Mouse (Mus musculus): ENCODE data around the gene Josd2. TPM values are rescaled to one million over a fixed set of nuclear protein-coding genes. Genes with fewer than 3 reads are reported as not detected.

Gene Josd2
- polyA plus RNA-seq, 1 experiment: 124 TPM

GRCm38 (mm10) chr7:44446070-44446855, 21.5 kb upstream of the Josd2 start:
- DNase-seq (ENCODE audit: low read depth in 1 of 2, low spot score in 2 of 2): no peak
- H3K27me3 ChIP-seq (ENCODE audit: control insufficient read depth, insufficient read depth, low read length): peaks cover 15% of the 10 kb centered on the region
- H3K4me3 ChIP-seq (ENCODE audit: extremely low read depth, insufficient read depth, insufficient read length): no peak overlapping the region
- no peaks in the 10 kb centered on the region for H3K4me1 ChIP-seq (ENCODE audit: control insufficient read depth, insufficient read depth, insufficient read length)
- WGBS: 36% methylated on average over 12 of the region's 12 CpGs
- H3K36me3 ChIP-seq (ENCODE audit: control insufficient read depth, insufficient read depth, low read length): no peaks in the 10 kb centered on the region
- TF ChIP-seq CTCF (IDR thresholded peaks at IDR 0.05; ENCODE audit: extremely low read depth, insufficient read depth, insufficient read length, insufficient replicate concordance) (no peak), POLR2A (IDR thresholded peaks at IDR 0.05; ENCODE audit: low read depth, low read length) (no peak)
- H3K27ac ChIP-seq (ENCODE audit: insufficient read depth, low read length): no peak overlapping the region

GRCm38 (mm10) chr7:44453256-44453655, 14.5 kb upstream of the Josd2 start:
- no peaks in the 10 kb centered on the region for H3K36me3 ChIP-seq (ENCODE audit: control insufficient read depth, insufficient read depth, low read length)
- no peak overlapping the region for H3K4me3 ChIP-seq (ENCODE audit: extremely low read depth, insufficient read depth, insufficient read length)
- H3K27me3 ChIP-seq (ENCODE audit: control insufficient read depth, insufficient read depth, low read length): no peaks in the 10 kb centered on the region
- TF ChIP-seq CTCF (IDR thresholded peaks at IDR 0.05; ENCODE audit: extremely low read depth, insufficient read depth, insufficient read length, insufficient replicate concordance) (no peak), POLR2A (IDR thresholded peaks at IDR 0.05; ENCODE audit: low read depth, low read length) (no peak)
- WGBS: 2% methylated on average over 3 of the region's 3 CpGs
- H3K4me1 ChIP-seq (ENCODE audit: control insufficient read depth, insufficient read depth, insufficient read length): no peaks in the 10 kb centered on the region
- DNase-seq (ENCODE audit: low read depth in 1 of 2, low spot score in 2 of 2): no peak
- H3K27ac ChIP-seq (ENCODE audit: insufficient read depth, low read length): no peak overlapping the region

- peak in 1 of 2 experiments; percentile 1 for DNase-seq (ENCODE audit: low read depth in 1 of 2, low spot score in 2 of 2)
- H3K27me3 ChIP-seq (ENCODE audit: control insufficient read depth, insufficient read depth, low read length): no peaks in the 10 kb centered on the region
- WGBS: 78% methylated on average over 1 of the region's 1 CpGs
Measured at GRCm38 (mm10) chr7:44456302-44456701, 11.5 kb upstream of the Josd2 start.

DNA sequence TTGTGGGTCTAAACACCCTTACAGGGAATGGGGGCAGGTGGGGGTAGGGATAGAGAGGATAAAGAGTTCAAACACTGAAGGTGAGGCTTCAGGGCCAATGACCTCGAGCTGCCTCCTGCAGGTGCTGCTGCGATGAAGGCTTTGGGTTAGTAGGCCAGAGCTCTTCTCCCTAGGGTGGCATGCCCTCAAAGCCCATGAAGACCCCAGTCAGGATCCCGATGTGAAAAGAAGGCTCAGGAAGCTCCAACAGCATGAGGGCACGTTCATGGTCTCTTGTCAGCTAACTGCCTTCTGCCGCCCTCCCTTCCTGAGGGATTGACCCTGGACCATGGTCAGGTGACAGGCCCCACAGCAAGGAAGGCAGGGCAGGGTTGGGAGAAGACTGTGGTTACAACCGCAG, 7.7 kb upstream of the Josd2 start:
- Histone ChIP-seq H3K36me3 (ENCODE audit: control insufficient read depth, insufficient read depth, low read length) (no peaks in the 10 kb centered on the region), H3K27me3 (ENCODE audit: control insufficient read depth, insufficient read depth, low read length) (peaks cover 8% of the 10 kb centered on the region; the same call in 1 of the 2 replicates), H3K4me1 (ENCODE audit: control insufficient read depth, insufficient read depth, insufficient read length) (no peaks in the 10 kb centered on the region), H3K4me3 (ENCODE audit: extremely low read depth, insufficient read depth, insufficient read length) (no peak overlapping the region), H3K27ac (ENCODE audit: insufficient read depth, low read length) (no peak overlapping the region)
- DNase-seq (ENCODE audit: low read depth in 1 of 2, low spot score in 2 of 2): no peak
- TF ChIP-seq POLR2A (IDR thresholded peaks at IDR 0.05; ENCODE audit: low read depth, low read length) (no peak), CTCF (IDR thresholded peaks at IDR 0.05; ENCODE audit: extremely low read depth, insufficient read depth, insufficient read length, insufficient replicate concordance) (no peak)
- 66% methylated on average over 6 of the region's 6 CpGs for WGBS

More at GRCm38 (mm10) chr7:44456302-44456701, 11.5 kb upstream of the Josd2 start:
- no peak overlapping the region for H3K4me3 ChIP-seq (ENCODE audit: extremely low read depth, insufficient read depth, insufficient read length)
- TF ChIP-seq CTCF (IDR thresholded peaks at IDR 0.05; ENCODE audit: extremely low read depth, insufficient read depth, insufficient read length, insufficient replicate concordance): no peak
- TF ChIP-seq POLR2A (IDR thresholded peaks at IDR 0.05; ENCODE audit: low read depth, low read length): no peak
- no peaks in the 10 kb centered on the region for H3K36me3 ChIP-seq (ENCODE audit: control insufficient read depth, insufficient read depth, low read length)
- H3K4me1 ChIP-seq (ENCODE audit: control insufficient read depth, insufficient read depth, insufficient read length): no peaks in the 10 kb centered on the region
- H3K27ac ChIP-seq (ENCODE audit: insufficient read depth, low read length): no peak overlapping the region

- TF ChIP-seq CTCF (IDR thresholded peaks at IDR 0.05; ENCODE audit: extremely low read depth, insufficient read depth, insufficient read length, insufficient replicate concordance) (no peak), POLR2A (IDR thresholded peaks at IDR 0.05; ENCODE audit: low read depth, low read length) (no peak)
- Histone ChIP-seq H3K4me3 (ENCODE audit: extremely low read depth, insufficient read depth, insufficient read length) (no peak overlapping the region), H3K36me3 (ENCODE audit: control insufficient read depth, insufficient read depth, low read length) (no peaks in the 10 kb centered on the region), H3K27ac (ENCODE audit: insufficient read depth, low read length) (no peak overlapping the region), H3K4me1 (ENCODE audit: control insufficient read depth, insufficient read depth, insufficient read length) (no peaks in the 10 kb centered on the region), H3K27me3 (ENCODE audit: control insufficient read depth, insufficient read depth, low read length) (peaks cover 8% of the 10 kb centered on the region; the same call in 1 of the 2 replicates)
- WGBS: 75% methylated on average over 31 of the region's 31 CpGs
- no peak for DNase-seq (ENCODE audit: low read depth in 1 of 2, low spot score in 2 of 2)
Measured at GRCm38 (mm10) chr7:44460767-44461502, 6.8 kb upstream of the Josd2 start.

DNA sequence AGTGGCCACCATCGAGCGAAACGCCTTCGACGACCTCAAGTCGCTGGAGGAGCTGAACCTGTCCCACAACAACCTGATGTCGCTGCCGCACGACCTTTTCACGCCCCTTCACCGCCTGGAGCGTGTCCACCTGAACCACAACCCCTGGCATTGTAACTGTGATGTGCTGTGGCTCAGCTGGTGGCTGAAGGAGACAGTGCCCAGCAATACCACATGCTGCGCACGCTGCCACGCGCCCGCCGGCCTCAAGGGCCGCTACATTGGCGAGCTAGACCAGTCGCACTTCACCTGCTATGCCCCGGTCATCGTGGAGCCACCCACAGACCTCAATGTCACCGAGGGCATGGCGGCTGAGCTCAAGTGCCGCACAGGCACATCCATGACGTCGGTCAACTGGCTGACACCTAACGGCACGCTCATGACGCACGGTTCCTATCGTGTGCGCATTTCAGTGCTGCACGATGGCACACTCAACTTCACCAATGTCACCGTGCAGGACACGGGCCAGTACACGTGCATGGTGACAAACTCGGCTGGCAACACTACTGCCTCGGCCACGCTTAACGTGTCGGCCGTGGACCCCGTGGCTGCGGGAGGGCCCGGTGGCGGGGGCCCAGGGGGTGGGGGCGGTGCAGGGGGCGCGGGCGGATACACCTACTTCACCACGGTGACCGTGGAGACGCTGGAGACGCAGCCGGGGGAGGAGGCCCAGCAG, 6.1 kb upstream of the Josd2 start:
- Histone ChIP-seq H3K4me1 (ENCODE audit: control insufficient read depth, insufficient read depth, insufficient read length) (no peaks in the 10 kb centered on the region), H3K27ac (ENCODE audit: insufficient read depth, low read length) (no peak overlapping the region), H3K27me3 (ENCODE audit: control insufficient read depth, insufficient read depth, low read length) (peaks cover 8% of the 10 kb centered on the region; the same call in 1 of the 2 replicates), H3K36me3 (ENCODE audit: control insufficient read depth, insufficient read depth, low read length) (no peaks in the 10 kb centered on the region), H3K4me3 (ENCODE audit: extremely low read depth, insufficient read depth, insufficient read length) (no peak overlapping the region)
- DNase-seq (ENCODE audit: low read depth in 1 of 2, low spot score in 2 of 2): no peak
- WGBS: 52% methylated on average over 57 of the region's 57 CpGs
- TF ChIP-seq POLR2A (IDR thresholded peaks at IDR 0.05; ENCODE audit: low read depth, low read length) (no peak), CTCF (IDR thresholded peaks at IDR 0.05; ENCODE audit: extremely low read depth, insufficient read depth, insufficient read length, insufficient replicate concordance) (no peak)

Data from spleen, adult 2 months (tissue).